Mouse (Mus musculus): Measurements from ENCODE around the gene Cct3.

- TF ChIP-seq CTCF (conservative IDR thresholded peaks at IDR 0.05; ENCODE audit: low read length) (peak; percentile 69), POU5F1 (IDR thresholded peaks at IDR 0.05; ENCODE audit: borderline replicate concordance, low read length) (no peak)
Measured at GRCm38 (mm10) chr3:88331282-88331681, 34.4 kb downstream of the Cct3 start.

Measured in E14TG2a.4 (cell line).